Mouse (Mus musculus): ENCODE data around the gene 4930518I15Rik.

DNA sequence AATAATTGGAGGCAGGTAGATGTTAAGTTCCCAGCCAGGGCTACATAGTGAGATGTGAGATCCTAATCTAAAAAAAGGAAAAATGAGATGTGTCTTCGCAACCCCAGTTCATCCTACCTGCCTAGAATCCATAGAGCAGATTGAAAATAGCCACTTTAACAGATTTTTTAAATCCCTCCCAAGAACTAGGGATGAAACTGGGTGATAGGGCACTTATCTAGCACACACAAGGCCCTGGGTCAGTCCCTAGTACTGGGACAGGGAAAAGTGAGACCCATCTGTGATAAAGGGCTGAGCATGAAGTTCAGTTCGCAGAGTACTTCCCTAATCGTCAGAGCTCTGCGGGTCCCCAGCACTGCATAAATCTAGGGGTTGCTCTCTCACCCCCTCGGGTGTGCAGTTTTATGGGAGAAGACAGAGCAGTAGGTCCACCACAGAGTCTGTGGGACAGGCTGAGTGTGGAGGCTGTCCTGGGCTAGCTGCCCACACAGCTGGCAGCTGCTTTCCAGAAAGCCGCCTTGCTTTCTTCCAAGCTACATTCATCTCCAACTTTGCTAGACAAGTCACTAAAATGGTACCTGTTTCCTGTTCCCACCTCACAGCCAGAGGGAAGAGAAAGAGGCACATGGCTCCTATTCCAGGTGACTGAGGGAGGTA lies 9.1 kb downstream of the 4930518I15Rik start:
- TF ChIP-seq CTCF (IDR thresholded peaks at IDR 0.05; ENCODE audit: low read depth) (no peak), EP300 (IDR thresholded peaks at IDR 0.05; ENCODE audit: low read depth) (no peak)
